Mouse (Mus musculus) midbrain, postnatal 0 days (tissue): Measurements from ENCODE around the gene Arl15. TPM values are rescaled to one million over a fixed set of nuclear protein-coding genes. Genes with fewer than 3 reads are reported as not detected.

Experiments used
- ATAC-seq: fragments of 200-750 bp; cut with Nextera tagmentation; 2 replicates; pipeline ENCODE4 v1.8.0; 2017; ENCODE audit warnings: moderate number of reproducible peaks, mild to moderate bottlenecking, moderate TSS enrichment, moderate library complexity; ENCODE audit not compliant: low FRiP score
- DNase-seq: peaks from one replicate; pipeline ENCODE4 v3.0.0-alpha.2; 2015; ENCODE audit warnings: low spot score
- H3K27ac ChIP-seq: fragments of 300-500 bp; sonication (generic); 2 replicates; pipeline ENCODE4 v1.5.1; 2014; ENCODE audit warnings: low read depth, mild to moderate bottlenecking, low read length, mixed read lengths
- H3K27me3 ChIP-seq: fragments of 300-500 bp; sonication (generic); 2 replicates; pipeline ENCODE4 v1.6.1; 2014; ENCODE audit warnings: low read length, control low read depth, mixed read lengths; ENCODE audit not compliant: insufficient read depth
- H3K36me3 ChIP-seq: fragments of 300-500 bp; sonication (generic); 2 replicates; pipeline ENCODE4 v1.6.1; 2014; ENCODE audit warnings: low read length, control low read depth, mixed read lengths; ENCODE audit not compliant: insufficient read depth
- H3K4me1 ChIP-seq: fragments of 300-500 bp; sonication (generic); 2 replicates; pipeline ENCODE4 v1.6.1; 2014; ENCODE audit warnings: mild to moderate bottlenecking, control low read depth, antibody characterized with exemption, low read length, mixed read lengths; ENCODE audit not compliant: insufficient read depth
- H3K4me2 ChIP-seq: fragments of 300-500 bp; sonication (generic); 2 replicates; pipeline ENCODE4 v1.6.1; 2014; ENCODE audit warnings: low read depth, mild to moderate bottlenecking, low read length, mixed read lengths; ENCODE audit not compliant: poor library complexity, severe bottlenecking
- H3K4me3 ChIP-seq: fragments of 300-500 bp; sonication (generic); 2 replicates; pipeline ENCODE4 v1.5.1; 2014; ENCODE audit warnings: low read depth, mild to moderate bottlenecking, low read length, moderate library complexity
- H3K9ac ChIP-seq: fragments of 300-500 bp; sonication (generic); replicated peaks from 2 replicates; pipeline ENCODE4 v1.6.1; 2014; ENCODE audit warnings: mild to moderate bottlenecking, low read length, moderate library complexity, mixed read lengths; ENCODE audit not compliant: poor library complexity, severe bottlenecking
- H3K9me3 ChIP-seq: fragments of 300-500 bp; sonication (generic); 2 replicates; pipeline ENCODE4 v1.6.1; 2016; ENCODE audit warnings: low read length, control low read depth
- CTCF ChIP-seq: IDR thresholded peaks from 2 replicates; pipeline ENCODE4 v1.5.1; 2016; ENCODE audit warnings: antibody characterized with exemption, mild to moderate bottlenecking
- WGBS: fragments of 180-500 bp; shearing (Covaris S2); extraction: QIAGEN DNeasy Blood & Tissue Kit; methylation state at CpG from one replicate; pipeline ENCODE4 v1.1.7; 2014; 5-methylcytosine and 5-hydroxymethylcytosine counted together
- polyA plus RNA-seq: library from polyadenylated mRNA; unstranded; fragments of >200 nt; fragmentation: Nextera tagmentation; extraction: Ambion mirVana; gene quantifications from 2 replicates; pipeline ENCODE4 v1.2.1, GENCODE M21; 2015
- total RNA-seq: library from RNA; depleted of rRNA; stranded (reverse); fragments of >200 nt; gene quantifications from 2 replicates; pipeline ENCODE4 v1.2.3, GENCODE M21; 2014

Arl15 gene
- total and polyA plus RNA-seq, 2 experiments from 2014 or later: 16.8 to 54.8 TPM

DNA sequence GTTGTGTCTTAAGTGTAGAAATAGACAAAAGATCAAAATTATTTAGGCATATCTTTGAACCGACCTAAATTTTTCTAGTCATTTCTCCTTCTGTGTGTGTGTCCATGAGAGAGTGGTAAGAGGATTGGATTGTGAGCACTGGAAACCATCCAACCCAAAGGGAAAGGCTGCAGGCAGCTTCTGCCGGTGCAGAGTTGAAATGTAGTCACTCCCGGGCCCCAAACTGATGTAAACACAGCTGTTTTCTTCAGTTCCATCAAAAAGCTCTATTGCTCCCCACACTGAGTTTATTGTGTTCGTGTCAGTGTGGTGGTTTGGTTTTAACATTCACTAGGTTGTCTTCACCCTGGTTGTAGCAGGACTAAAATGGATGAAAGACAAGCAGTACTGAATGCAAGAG lies 153.2 kb downstream of the Arl15 start:
- Histone ChIP-seq H3K27ac (no peak overlapping the region), H3K9ac (no peak overlapping the region), H3K9me3 (no peaks in the 10 kb centered on the region), H3K27me3 (no peaks in the 10 kb centered on the region), H3K4me3 (no peak overlapping the region), H3K4me1 (no peaks in the 10 kb centered on the region), H3K36me3 (no peaks in the 10 kb centered on the region), H3K4me2 (no peak overlapping the region)
- DNase-seq (no peak), ATAC-seq (no peak)
- 65% methylated on average over 4 of the region's 4 CpGs for WGBS
- no peak for TF ChIP-seq CTCF

DNA sequence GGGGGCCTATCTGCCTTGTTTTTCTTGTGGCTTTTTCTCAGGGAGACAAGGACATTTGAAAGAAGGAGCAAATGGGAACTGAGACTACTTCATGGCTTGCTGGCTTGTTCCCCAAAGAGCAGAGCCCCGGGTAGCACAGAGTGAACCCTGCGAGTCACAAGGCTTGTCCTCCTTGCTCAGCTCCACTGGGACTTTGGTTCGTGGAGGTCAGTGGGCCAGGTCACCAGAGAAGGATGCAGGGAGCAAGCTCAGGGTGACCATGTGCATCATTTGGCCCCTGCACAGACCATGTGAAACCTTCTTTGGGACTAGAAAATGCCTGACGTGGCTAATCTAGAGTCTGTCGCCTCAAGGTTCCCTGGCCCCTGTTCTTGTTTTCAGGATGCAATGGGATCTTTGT lies 155.4 kb downstream of the Arl15 start:
- 68% methylated on average over 5 of the region's 5 CpGs for WGBS
- H3K36me3 ChIP-seq: no peaks in the 10 kb centered on the region
- H3K9me3 ChIP-seq: no peaks in the 10 kb centered on the region
- H3K4me2 ChIP-seq: no peak overlapping the region
- no peak for ATAC-seq
- H3K27me3 ChIP-seq: no peaks in the 10 kb centered on the region
- H3K4me1 ChIP-seq: no peaks in the 10 kb centered on the region
- DNase-seq: no peak
- H3K27ac ChIP-seq: no peak overlapping the region
- H3K4me3 ChIP-seq: no peak overlapping the region
- H3K9ac ChIP-seq: no peak overlapping the region
- no peak for TF ChIP-seq CTCF

DNA sequence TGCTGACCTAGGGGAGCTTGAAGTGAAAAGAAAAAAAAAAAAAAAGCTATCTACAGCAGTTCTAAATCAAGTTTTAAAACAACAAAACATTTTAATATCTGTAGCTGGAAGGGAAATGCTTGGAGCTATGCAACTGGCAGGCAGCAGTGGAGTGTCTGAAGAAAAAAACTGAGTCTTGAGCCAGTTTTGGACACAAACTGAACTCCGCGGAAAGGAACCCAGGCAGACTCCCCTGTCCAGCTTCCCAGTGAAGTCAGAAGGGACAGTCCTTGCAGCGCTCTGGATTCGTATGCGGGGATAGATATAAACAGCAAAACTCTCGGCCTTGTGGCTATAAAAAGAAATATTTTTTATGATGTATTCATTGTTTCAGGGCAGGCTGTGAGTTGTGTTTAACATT lies 155.8 kb downstream of the Arl15 start:
- Histone ChIP-seq H3K27ac (no peak overlapping the region), H3K4me1 (no peaks in the 10 kb centered on the region), H3K4me3 (no peak overlapping the region), H3K36me3 (no peaks in the 10 kb centered on the region), H3K9ac (no peak overlapping the region), H3K27me3 (no peaks in the 10 kb centered on the region), H3K9me3 (no peaks in the 10 kb centered on the region), H3K4me2 (no peak overlapping the region)
- ATAC-seq: no peak
- no peak for DNase-seq
- 86% methylated on average over 6 of the region's 6 CpGs for WGBS
- no peak for TF ChIP-seq CTCF

- Histone ChIP-seq H3K4me2 (no peak overlapping the region), H3K9ac (no peak overlapping the region), H3K4me3 (no peak overlapping the region), H3K4me1 (no peaks in the 10 kb centered on the region), H3K27ac (no peak overlapping the region), H3K36me3 (no peaks in the 10 kb centered on the region), H3K9me3 (no peaks in the 10 kb centered on the region), H3K27me3 (no peaks in the 10 kb centered on the region)
- 79% methylated on average over 4 of the region's 4 CpGs for WGBS
- ATAC-seq: no peak
- no peak for DNase-seq
- TF ChIP-seq CTCF: no peak
Observed at GRCm38 (mm10) chr13:113957438-113957837, 163.1 kb downstream of the Arl15 start.

- TF ChIP-seq CTCF: no peak
- WGBS: 94% methylated on average over 9 of the region's 9 CpGs
- Histone ChIP-seq H3K4me2 (no peak overlapping the region), H3K27ac (no peak overlapping the region), H3K36me3 (no peaks in the 10 kb centered on the region), H3K4me3 (no peak overlapping the region), H3K9me3 (no peaks in the 10 kb centered on the region), H3K9ac (no peak overlapping the region), H3K27me3 (no peaks in the 10 kb centered on the region), H3K4me1 (no peaks in the 10 kb centered on the region)
- ATAC-seq (no peak), DNase-seq (peak; percentile 17)
Observed at GRCm38 (mm10) chr13:113964945-113965344, 170.6 kb downstream of the Arl15 start.

- 68% methylated on average over 5 of the region's 5 CpGs for WGBS
- no peak for ATAC-seq
Observed at GRCm38 (mm10) chr13:113970706-113971105, 176.4 kb downstream of the Arl15 start.

More at GRCm38 (mm10) chr13:113970706-113971105, 176.4 kb downstream of the Arl15 start:
- no peak for DNase-seq
- H3K4me1 ChIP-seq: no peaks in the 10 kb centered on the region
- H3K36me3 ChIP-seq: no peaks in the 10 kb centered on the region
- no peaks in the 10 kb centered on the region for H3K9me3 ChIP-seq
- no peak overlapping the region for H3K9ac ChIP-seq
- no peaks in the 10 kb centered on the region for H3K27me3 ChIP-seq
- H3K4me3 ChIP-seq: no peak overlapping the region
- no peak overlapping the region for H3K4me2 ChIP-seq
- no peak for TF ChIP-seq CTCF
- no peak overlapping the region for H3K27ac ChIP-seq
